Mouse (Mus musculus): ENCODE data around the gene Lrba.

GRCm38 (mm10) chr3:86552170-86552569 lies 327.7 kb downstream of the Lrba start:
- no peak for TF ChIP-seq CTCF (IDR thresholded peaks at IDR 0.05; ENCODE audit: low read depth)
- no peak for TF ChIP-seq EP300 (optimal IDR thresholded peaks at IDR 0.05)
